Comparison of ENCODE assay signal across 12 mouse cellular contexts in the genomic region with DNA sequence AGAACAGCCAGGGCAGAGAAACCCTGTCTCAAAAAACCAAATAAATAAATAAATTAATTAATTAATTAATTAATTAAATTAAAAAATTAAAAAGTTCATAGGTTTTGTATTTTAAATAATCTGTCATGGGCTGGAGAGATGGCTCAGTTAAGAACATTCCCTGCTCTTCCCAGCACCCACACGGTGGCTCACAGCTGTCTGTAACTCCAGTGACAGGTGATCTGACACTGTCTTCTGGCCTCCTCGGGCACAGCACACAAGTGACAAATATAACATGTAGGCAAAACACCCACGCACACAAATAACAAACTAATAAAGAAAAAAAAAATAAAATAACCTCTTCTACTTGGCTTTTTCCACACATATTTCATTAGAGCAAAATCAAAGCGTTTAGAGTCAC. TPM values are rescaled to one million over a fixed set of nuclear protein-coding genes. Genes with fewer than 3 reads are reported as not detected.
DNase-seq lines count a peak whose midpoint lies in the region; ATAC-seq and TF ChIP-seq lines count a peak whose summit lies in the region.
"Had no signal": no experiment of that assay in that cellular context is flagged by ENCODE, and none has a peak within 500 bp of the region (broad histone marks: within the 10 kb centered on the region; RNA-seq: fewer than 3 reads in every experiment).

No protein-coding gene starts in this region.

- no peaks in the 10 kb centered on the region for H3K36me3 ChIP-seq in forebrain, embryonic 15.5 days
- H3K36me3 ChIP-seq in forebrain, embryonic 16.5 days (ENCODE audit: control insufficient read depth, insufficient read depth), result no peaks in the 10 kb centered on the region
- no peaks in the 10 kb centered on the region for H3K36me3 ChIP-seq in kidney, postnatal 0 days (ENCODE audit: insufficient read depth, low read length)
- peaks cover 13% of the 10 kb centered on the region; the same call in 1 of the 2 replicates for H3K36me3 ChIP-seq in embryonic facial prominence, embryonic 10.5 days (replicated peaks)
- peaks cover 8% of the 10 kb centered on the region; the same call in 1 of the 2 replicates for H3K36me3 ChIP-seq in liver, embryonic 12.5 days
- H3K36me3 ChIP-seq: lung, embryonic 15.5 days had no signal

- H3K4me1 ChIP-seq in forebrain, embryonic 15.5 days, result peaks cover 8% of the 10 kb centered on the region
- H3K4me1 ChIP-seq in forebrain, embryonic 16.5 days (replicated peaks; ENCODE audit: control insufficient read depth, insufficient read depth, low read length), result peaks cover 13% of the 10 kb centered on the region
- H3K4me1 ChIP-seq in kidney, postnatal 0 days (replicated peaks; ENCODE audit: insufficient read depth, low read length), result no peaks in the 10 kb centered on the region
- H3K4me1 ChIP-seq in embryonic facial prominence, embryonic 10.5 days, result peaks cover 13% of the 10 kb centered on the region
- peaks cover 19% of the 10 kb centered on the region for H3K4me1 ChIP-seq in liver, embryonic 12.5 days

- H3K4me2 ChIP-seq in forebrain, embryonic 15.5 days (replicated peaks), result peak overlapping the region; percentile 14; the same call in 1 of the 2 replicates
- no peak overlapping the region for H3K4me2 ChIP-seq in forebrain, embryonic 16.5 days (ENCODE audit: low read length)
- peak overlapping the region; percentile 79; the same call in 1 of the 2 replicates for H3K4me2 ChIP-seq in kidney, postnatal 0 days (ENCODE audit: low read length)
- H3K4me2 ChIP-seq in liver, embryonic 12.5 days, result 0 out of 2 replicates have a peak overlapping the region, but pooled peaks have one; percentile 18

- no peak for TF ChIP-seq CTCF in kidney, postnatal 0 days (IDR thresholded peaks at IDR 0.05; ENCODE audit: low read depth)

- ATAC-seq in forebrain, embryonic 15.5 days (replicated peaks), result no peak
- no peak for ATAC-seq in forebrain, embryonic 16.5 days
- no peak for ATAC-seq in kidney, postnatal 0 days (replicated peaks; ENCODE audit: low FRiP score, low read depth)
- ATAC-seq in liver, embryonic 12.5 days, result no peak

- H3K9ac ChIP-seq in forebrain, embryonic 15.5 days (replicated peaks), result no peak overlapping the region
- H3K9ac ChIP-seq in forebrain, embryonic 16.5 days (replicated peaks; ENCODE audit: low read depth, low read length), result no peak overlapping the region
- no peak overlapping the region for H3K9ac ChIP-seq in kidney, postnatal 0 days (ENCODE audit: low read depth, low read length)
- no peak overlapping the region for H3K9ac ChIP-seq in liver, embryonic 12.5 days

- no peak overlapping the region for H3K27ac ChIP-seq in forebrain, embryonic 15.5 days (replicated peaks)
- no peak overlapping the region for H3K27ac ChIP-seq in forebrain, embryonic 16.5 days (ENCODE audit: low read length)
- no peak overlapping the region for H3K27ac ChIP-seq in kidney, postnatal 0 days
- H3K27ac ChIP-seq in embryonic facial prominence, embryonic 10.5 days (replicated peaks), result no peak overlapping the region
- H3K27ac ChIP-seq in liver, embryonic 12.5 days, result no peak overlapping the region
- H3K27ac ChIP-seq: lung, embryonic 15.5 days had no signal

- no peak overlapping the region for H3K4me3 ChIP-seq in forebrain, embryonic 15.5 days
- H3K4me3 ChIP-seq in forebrain, embryonic 16.5 days (replicated peaks; ENCODE audit: low read length), result no peak overlapping the region
- no peak overlapping the region for H3K4me3 ChIP-seq in kidney, postnatal 0 days (replicated peaks; ENCODE audit: low read depth, low read length)
- H3K4me3 ChIP-seq in embryonic facial prominence, embryonic 10.5 days, result peak overlapping the region; percentile 79; the same call in 1 of the 2 replicates
- H3K4me3 ChIP-seq in liver, embryonic 12.5 days, result no peak overlapping the region

- no peak for DNase-seq in kidney, postnatal 0 days (ENCODE audit: low spot score)
- no peak for DNase-seq in kidney, adult 9 months
- no peak for DNase-seq in embryonic facial prominence, embryonic 10.5 days (ENCODE audit: low spot score)
- no peak for DNase-seq in spleen, postnatal 14 days (ENCODE audit: low spot score in 2 of 2)
- no peak for DNase-seq in adrenal gland, adult 2 months
- DNase-seq: cerebellum, adult 11-12 months; kidney, adult 8-10 months; midbrain, embryonic 14.5 days had no signal

- no peaks in the 10 kb centered on the region for H3K27me3 ChIP-seq in forebrain, embryonic 15.5 days
- H3K27me3 ChIP-seq in forebrain, embryonic 16.5 days (replicated peaks; ENCODE audit: control insufficient read depth, insufficient read depth, low read length), result no peaks in the 10 kb centered on the region
- H3K27me3 ChIP-seq in kidney, postnatal 0 days (ENCODE audit: insufficient read depth, low read length), result no peaks in the 10 kb centered on the region
- no peaks in the 10 kb centered on the region for H3K27me3 ChIP-seq in embryonic facial prominence, embryonic 10.5 days (replicated peaks; ENCODE audit: low read depth, poor library complexity, severe bottlenecking)
- no peaks in the 10 kb centered on the region for H3K27me3 ChIP-seq in liver, embryonic 12.5 days (replicated peaks)
- H3K27me3 ChIP-seq: lung, embryonic 15.5 days had no signal

- 76% methylated on average over 4 of the region's 4 CpGs for WGBS in forebrain, embryonic 15.5 days
- 71% methylated on average over 4 of the region's 4 CpGs for WGBS in forebrain, embryonic 16.5 days
- 65% methylated on average over 4 of the region's 4 CpGs for WGBS in kidney, postnatal 0 days
- 85% methylated on average over 4 of the region's 4 CpGs for WGBS in embryonic facial prominence, embryonic 10.5 days
- WGBS in liver, embryonic 12.5 days (ENCODE audit: insufficient replicate concordance), result 66% methylated on average over 4 of the region's 4 CpGs

- H3K9me3 ChIP-seq in forebrain, embryonic 15.5 days, result no peaks in the 10 kb centered on the region
- no peaks in the 10 kb centered on the region for H3K9me3 ChIP-seq in forebrain, embryonic 16.5 days (ENCODE audit: control insufficient read depth, low read length)
- H3K9me3 ChIP-seq in kidney, postnatal 0 days (replicated peaks; ENCODE audit: low read length), result no peaks in the 10 kb centered on the region
- H3K9me3 ChIP-seq in embryonic facial prominence, embryonic 10.5 days, result no peaks in the 10 kb centered on the region
- no peaks in the 10 kb centered on the region for H3K9me3 ChIP-seq in liver, embryonic 12.5 days (replicated peaks)
- H3K9me3 ChIP-seq: lung, embryonic 15.5 days had no signal

RNA-seq across cellular contexts. Expression of a gene that starts 1.5 kb away (rescaled TPM):
- polyA plus RNA-seq in forebrain, embryonic 15.5 days (2015; fragmentation: Nextera tagmentation; extraction: Ambion mirVana), result 45.6 and 46.5 TPM in 2 replicates
- polyA plus RNA-seq in forebrain, embryonic 16.5 days (2015; fragmentation: Nextera tagmentation; extraction: Ambion mirVana), result 49.8 and 54.6 TPM in 2 replicates
- 29.8 and 33.7 TPM in 2 replicates for polyA plus RNA-seq in kidney, postnatal 0 days (2015; fragmentation: Nextera tagmentation; extraction: Ambion mirVana)
- 30.3 and 32.8 TPM in 2 replicates for polyA plus RNA-seq in embryonic facial prominence, embryonic 10.5 days (2016; fragmentation: Nextera tagmentation; extraction: Ambion mirVana)
- polyA plus RNA-seq in liver, embryonic 12.5 days (2016; fragmentation: Nextera tagmentation; extraction: Ambion mirVana), result 13.5 and 14.9 TPM in 2 replicates
- total RNA-seq in adrenal gland, adult 2 months (2021), result 10 to 100 TPM; 33.2 to 33.8 TPM
- 7.0 and 7.6 TPM in 2 replicates for polyA plus RNA-seq in adrenal gland, adult 2 months (2012; rRNA removed)
